Mouse (Mus musculus): ENCODE measurements around the gene Rfng. TPM values are rescaled to one million over a fixed set of nuclear protein-coding genes. Genes with fewer than 3 reads are reported as not detected.

Gene Rfng
- total and polyA plus RNA-seq, 3 experiments = 12.7 to 40.7 TPM; not detected in 1

GRCm38 (mm10) chr11:120800061-120800904 lies 16.3 kb upstream of the Rfng start (continued):
- no peak for TF ChIP-seq MEF2A (IDR thresholded peaks at IDR 0.05; ENCODE audit: extremely low read depth, insufficient replicate concordance, low read depth, low read length, poor library complexity, severe bottlenecking)
- TF ChIP-seq NELFE (IDR thresholded peaks at IDR 0.05; ENCODE audit: low read depth, low read length) = 0 out of 2 replicates have a peak, but pooled peaks have one; percentile 30
- no peak for TF ChIP-seq E2F4 (IDR thresholded peaks at IDR 0.05; ENCODE audit: borderline replicate concordance, low read depth, low read length)
- no peak for TF ChIP-seq MYB (IDR thresholded peaks at IDR 0.05; ENCODE audit: low read depth, low read length)
- TF ChIP-seq ZKSCAN1 (IDR thresholded peaks at IDR 0.05; ENCODE audit: low read depth, low read length) = no peak; the same call in 1 of the 2 replicates
- no peak for TF ChIP-seq EP300 (IDR thresholded peaks at IDR 0.05; ENCODE audit: low read depth in 1 of 2, low read length in 2 of 2)
- peak; percentile 56 to 85; a peak in 3 of 4 replicates for TF ChIP-seq USF2 (IDR thresholded peaks at IDR 0.05; ENCODE audit: borderline replicate concordance in 1 of 2, insufficient read depth in 1 of 2, low read depth in 1 of 2, low read length in 2 of 2)
- 0 out of 2 replicates have a peak, but pooled peaks have one; percentile 23 for TF ChIP-seq MAFK (IDR thresholded peaks at IDR 0.05; ENCODE audit: borderline replicate concordance, low read depth, low read length)
- no peak for TF ChIP-seq CHD2 (IDR thresholded peaks at IDR 0.05; ENCODE audit: low read length)
- TF ChIP-seq MXI1 (IDR thresholded peaks at IDR 0.05; ENCODE audit: low read depth, low read length) = peak; percentile 73
- TF ChIP-seq ETS1 (IDR thresholded peaks at IDR 0.05; ENCODE audit: low read depth, low read length) = peak; percentile 37; the same call in 1 of the 2 replicates
- TF ChIP-seq POLR2AphosphoS2 (IDR thresholded peaks at IDR 0.05; ENCODE audit: low read length) = 0 out of 2 replicates have a peak, but pooled peaks have one; percentile 51
- no peak for TF ChIP-seq KAT2A (conservative IDR thresholded peaks at IDR 0.05; ENCODE audit: low read depth, low read length)
- TF ChIP-seq POLR2A (IDR thresholded peaks at IDR 0.05; ENCODE audit: control insufficient read depth in 1 of 2, insufficient read depth in 1 of 2, low read depth in 1 of 2, low read length in 2 of 2, poor library complexity in 1 of 2) = peak in 1 of 2 experiments; percentile 49; a peak in 2 of 4 replicates

- Histone ChIP-seq H3K36me3 (ENCODE audit: control insufficient read depth in 1 of 2, insufficient read depth in 2 of 2, low read length in 2 of 2) (peaks cover 0 to 17% of the 10 kb centered on the region in 2 experiments; a peak in 3 of 4 replicates), H3K9ac (ENCODE audit: control insufficient read depth, low read depth, low read length, poor library complexity, severe bottlenecking) (peak overlapping the region; percentile 47), H3K4me1 (ENCODE audit: control insufficient read depth in 1 of 2, insufficient read depth in 2 of 2, low read length in 2 of 2) (peaks cover 8 to 19% of the 10 kb centered on the region in 2 experiments), H3K9me3 (replicated peaks; ENCODE audit: insufficient read depth, low read length) (no peaks in the 10 kb centered on the region), H3K79me2 (ENCODE audit: control insufficient read depth, insufficient read depth, low read length, poor library complexity) (peaks cover 18% of the 10 kb centered on the region), H3K27me3 (ENCODE audit: control insufficient read depth in 1 of 2, insufficient read depth in 2 of 2, low read length in 2 of 2) (no peaks in the 10 kb centered on the region), H3K27ac (ENCODE audit: control insufficient read depth, low read depth, low read length) (no peak overlapping the region), H3K4me3 (ENCODE audit: control insufficient read depth in 1 of 2, insufficient read depth in 1 of 2, low read depth in 2 of 2, low read length in 2 of 2) (peak overlapping the region; percentile 34 to 41)
- TF ChIP-seq MXI1 (IDR thresholded peaks at IDR 0.05; ENCODE audit: low read depth, low read length) (no peak), CTCF (IDR thresholded peaks at IDR 0.05 in 2 of 3, conservative IDR thresholded peaks at IDR 0.05 in 1 of 3; ENCODE audit: control insufficient read depth in 1 of 3, insufficient read depth in 1 of 3, low read depth in 2 of 3, low read length in 3 of 3, poor library complexity in 1 of 3, severe bottlenecking in 1 of 3) (0 out of 6 replicates have a peak, but pooled peaks of 1 of the 3 experiments have one; percentile 8), ZNF384 (IDR thresholded peaks at IDR 0.05; ENCODE audit: low read depth, low read length) (peak; percentile 94)
- peak; percentile 60 for DNase-seq (ENCODE audit: low read depth, low spot score)
Measured at GRCm38 (mm10) chr11:120799316-120799890, 15.4 kb upstream of the Rfng start.
